Mouse (Mus musculus) hematopoietic stem cell, adult 5-6 weeks (primary cell): ENCODE data around the gene Gm9837. TPM values are rescaled to one million over a fixed set of nuclear protein-coding genes. Genes with fewer than 3 reads are reported as not detected.
A peak's percentile ranks its signal among the peaks of the same experiment; 100 is the strongest.

ENCODE experiments used
- ATAC-seq, 2 experiments: fragments of 125-278 bp in 1 of 2; replicated peaks in 1 of 2; 2 replicates each; pipeline ENCODE4 v1.8.0; 2016 to 2017; ENCODE audit warnings: inconsistent platforms in 2 of 2, mild to moderate bottlenecking in 2 of 2, moderate number of reproducible peaks in 2 of 2, low read depth in 1 of 2, moderate TSS enrichment in 1 of 2; ENCODE audit not compliant: low FRiP score in 2 of 2, poor library complexity in 2 of 2, severe bottlenecking in 2 of 2, insufficient read depth in 1 of 2, low TSS enrichment in 1 of 2
- total RNA-seq: library from RNA; stranded (forward); fragments of 172-1452, 232-1000 nt; gene quantifications from 2 replicates; pipeline ENCODE4 v1.2.3, GENCODE M21; 2017

The Gm9837 gene
- total RNA-seq, 1 experiment from 2014 or later, result not detected

- ATAC-seq, result peak; percentile 17 to 45; a peak in 2 of 4 replicates
Measured at GRCm38 (mm10) chr11:53466231-53466971, 3.9 kb downstream of the Gm9837 start.

- ATAC-seq, result peak in 1 of 2 experiments; percentile 31; a peak in 2 of 4 replicates
Measured at GRCm38 (mm10) chr11:53463551-53464424, 6.5 kb downstream of the Gm9837 start.

GRCm38 (mm10) chr11:53461727-53462126, 8.6 kb downstream of the Gm9837 start:
- no peak for ATAC-seq

GRCm38 (mm10) chr11:53460192-53460591, 10.1 kb downstream of the Gm9837 start:
- no peak for ATAC-seq

- no peak for ATAC-seq
Measured at GRCm38 (mm10) chr11:53458996-53459395, 11.3 kb downstream of the Gm9837 start.

GRCm38 (mm10) chr11:53457372-53457954, 12.8 kb downstream of the Gm9837 start:
- peak; percentile 35 to 38; a peak in 1 of 4 replicates for ATAC-seq

GRCm38 (mm10) chr11:53456474-53457371, 13.6 kb downstream of the Gm9837 start, which contains the start of the genes Gm10447 and Shroom1:
Gene Gm10447 (minus strand): TSS chr11:53457110.
Gene Shroom1 (plus strand): TSS chr11:53457205.
- ATAC-seq, result peak; percentile 44 to 68; a peak in 3 of 4 replicates

- ATAC-seq, result no peak
Measured at GRCm38 (mm10) chr11:53453031-53453430, 17.2 kb downstream of the Gm9837 start.

GRCm38 (mm10) chr11:53452396-53452795, 17.9 kb downstream of the Gm9837 start:
- no peak for ATAC-seq

GRCm38 (mm10) chr11:53451361-53451760, 18.9 kb downstream of the Gm9837 start:
- ATAC-seq, result no peak

- ATAC-seq, result peak; percentile 22 to 36; a peak in 1 of 4 replicates
Measured at GRCm38 (mm10) chr11:53450070-53450705, 20.1 kb downstream of the Gm9837 start.

GRCm38 (mm10) chr11:53448529-53448928, 21.8 kb downstream of the Gm9837 start:
- ATAC-seq, result no peak

- no peak for ATAC-seq
Measured at GRCm38 (mm10) chr11:53447996-53448395, 22.3 kb downstream of the Gm9837 start.

GRCm38 (mm10) chr11:53446183-53446582, 24.1 kb downstream of the Gm9837 start:
- ATAC-seq, result no peak

- ATAC-seq, result no peak
Measured at GRCm38 (mm10) chr11:53445562-53445961, 24.7 kb downstream of the Gm9837 start.

GRCm38 (mm10) chr11:53443861-53444260, 26.4 kb downstream of the Gm9837 start:
- ATAC-seq, result no peak
